In the genomic region with DNA sequence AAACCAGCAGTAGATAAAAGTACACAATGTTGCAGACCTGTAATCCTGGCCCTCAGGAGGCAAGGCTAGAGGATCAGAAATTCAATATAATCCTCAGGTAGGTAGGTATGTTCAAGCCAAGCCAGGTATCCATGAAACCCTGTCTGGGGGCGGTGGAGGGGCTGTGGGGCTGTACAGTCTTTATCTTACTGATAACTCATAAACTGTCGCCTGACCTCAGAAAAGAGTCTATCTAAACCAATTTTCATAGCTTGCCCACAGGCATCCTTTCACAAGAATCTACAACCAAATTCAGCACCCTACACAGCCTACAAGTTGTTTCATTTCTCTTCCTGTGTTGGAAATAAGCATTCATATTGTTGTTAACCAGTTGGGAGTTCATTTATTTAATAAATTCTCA, we compare ENCODE assay signal across 23 mouse cellular contexts. TPM values are rescaled to one million over a fixed set of nuclear protein-coding genes. Genes with fewer than 3 reads are reported as not detected.
DNase-seq lines count a peak whose midpoint lies in the region; ATAC-seq and TF ChIP-seq lines count a peak whose summit lies in the region.
"Had no signal": no experiment of that assay in that cellular context is flagged by ENCODE, and none has a peak within 500 bp of the region (broad histone marks: within the 10 kb centered on the region; RNA-seq: fewer than 3 reads in every experiment).

No protein-coding gene starts in this region.

- no peak for TF ChIP-seq CTCF in thymus, adult 2 months (IDR thresholded peaks at IDR 0.05; ENCODE audit: borderline replicate concordance, control insufficient read depth, extremely low read depth, insufficient read depth, low read length, poor library complexity)
- TF ChIP-seq CTCF in forebrain, postnatal 0 days (IDR thresholded peaks at IDR 0.05; ENCODE audit: low read depth): no peak

- peaks cover 21% of the 10 kb centered on the region for H3K4me1 ChIP-seq in heart, embryonic 13.5 days
- peaks cover 26% of the 10 kb centered on the region for H3K4me1 ChIP-seq in thymus, adult 2 months (replicated peaks; ENCODE audit: control insufficient read depth, insufficient read depth, low read length)
- H3K4me1 ChIP-seq in liver, embryonic 13.5 days (replicated peaks): peaks cover 42% of the 10 kb centered on the region
- H3K4me1 ChIP-seq in forebrain, postnatal 0 days (ENCODE audit: insufficient read depth): no peaks in the 10 kb centered on the region

- peak overlapping the region; percentile 96; the same call in 1 of the 2 replicates for H3K4me2 ChIP-seq in heart, embryonic 13.5 days
- H3K4me2 ChIP-seq in liver, embryonic 13.5 days: peak overlapping the region; percentile 92; the same call in 1 of the 2 replicates
- no peak overlapping the region for H3K4me2 ChIP-seq in forebrain, postnatal 0 days (ENCODE audit: low read depth)

- no peaks in the 10 kb centered on the region for H3K36me3 ChIP-seq in heart, embryonic 13.5 days
- no peaks in the 10 kb centered on the region for H3K36me3 ChIP-seq in thymus, adult 2 months (ENCODE audit: control insufficient read depth, insufficient read depth, low read length)
- H3K36me3 ChIP-seq in liver, embryonic 13.5 days: no peaks in the 10 kb centered on the region
- no peaks in the 10 kb centered on the region for H3K36me3 ChIP-seq in forebrain, postnatal 0 days (ENCODE audit: insufficient read depth)
- H3K36me3 ChIP-seq: embryonic facial prominence, embryonic 13.5 days; forebrain, embryonic 12.5 days; heart, embryonic 10.5 days; heart, embryonic 15.5 days; hindbrain, embryonic 10.5 days; hindbrain, embryonic 15.5 days had no signal

- no peaks in the 10 kb centered on the region for H3K9me3 ChIP-seq in heart, embryonic 13.5 days
- no peaks in the 10 kb centered on the region for H3K9me3 ChIP-seq in liver, embryonic 13.5 days (replicated peaks)
- H3K9me3 ChIP-seq in forebrain, postnatal 0 days (ENCODE audit: low read length): no peaks in the 10 kb centered on the region
- H3K9me3 ChIP-seq: embryonic facial prominence, embryonic 13.5 days; forebrain, embryonic 12.5 days; heart, embryonic 10.5 days; heart, embryonic 15.5 days; hindbrain, embryonic 10.5 days; hindbrain, embryonic 15.5 days had no signal

- no peaks in the 10 kb centered on the region; the same call in 1 of the 2 replicates for H3K27me3 ChIP-seq in heart, embryonic 13.5 days (replicated peaks)
- H3K27me3 ChIP-seq in thymus, adult 2 months (ENCODE audit: control insufficient read depth, insufficient read depth, low read length): no peaks in the 10 kb centered on the region
- H3K27me3 ChIP-seq in liver, embryonic 13.5 days: no peaks in the 10 kb centered on the region
- H3K27me3 ChIP-seq in forebrain, postnatal 0 days (ENCODE audit: insufficient read depth, low read length): no peaks in the 10 kb centered on the region
- H3K27me3 ChIP-seq: CH12.LX; embryonic facial prominence, embryonic 13.5 days; heart, embryonic 15.5 days; hindbrain, embryonic 15.5 days had no signal

- intact Hi-C loops in heart, postnatal 25 days (cut with DNase I): loop anchor here (5.0 to 10.0 kb wide), 6 partner anchors 47 to 412 kb away; partner anchors contain the start of gene Spag6

- ATAC-seq in heart, embryonic 13.5 days (ENCODE audit: extremely low read depth, insufficient number of reproducible peaks, low FRiP score, low TSS enrichment): no peak
- ATAC-seq in liver, embryonic 13.5 days (ENCODE audit: low read depth): no peak
- ATAC-seq in forebrain, postnatal 0 days: no peak
- ATAC-seq: forebrain, embryonic 16.5 days; inflammation-experienced regulatory T-cells, adult 6 months had no signal

- H3K27ac ChIP-seq in heart, embryonic 13.5 days (replicated peaks): no peak overlapping the region
- peak overlapping the region; percentile 50; the same call in 1 of the 2 replicates for H3K27ac ChIP-seq in thymus, adult 2 months (ENCODE audit: control insufficient read depth, insufficient read depth, low read length)
- 0 out of 2 replicates have a peak overlapping the region, but pooled peaks have one; percentile 20 for H3K27ac ChIP-seq in liver, embryonic 13.5 days
- H3K27ac ChIP-seq in forebrain, postnatal 0 days (ENCODE audit: low read depth, low read length): no peak overlapping the region
- H3K27ac ChIP-seq: forebrain, embryonic 12.5 days; hindbrain, embryonic 15.5 days had no signal

- H3K9ac ChIP-seq in heart, embryonic 13.5 days: no peak overlapping the region
- H3K9ac ChIP-seq in liver, embryonic 13.5 days: 0 out of 2 replicates have a peak overlapping the region, but pooled peaks have one; percentile 2
- H3K9ac ChIP-seq in forebrain, postnatal 0 days: no peak overlapping the region

- WGBS in heart, embryonic 13.5 days: 84% methylated on average over 2 of the region's 2 CpGs
- WGBS in thymus, adult 2 months: 89% methylated on average over 2 of the region's 2 CpGs
- 22% methylated on average over 2 of the region's 2 CpGs for WGBS in liver, embryonic 13.5 days (ENCODE audit: insufficient replicate concordance)
- WGBS in forebrain, postnatal 0 days: 90% methylated on average over 2 of the region's 2 CpGs

- no peak for DNase-seq in heart, postnatal 25 days (ENCODE audit: low spot score)
- no peak for DNase-seq in thymus, adult 2 months
- DNase-seq in thymus, postnatal 36 days: no peak
- DNase-seq in liver, embryonic 13.5 days: no peak
- DNase-seq in forebrain, postnatal 0 days: no peak
- DNase-seq in embryo, embryonic 10 days (ENCODE audit: low spot score): no peak
- DNase-seq: adrenal gland, adult 2 months; adrenal gland, postnatal 25 days; cerebellum, adult 18-20 months; cerebellum, postnatal 14 days; gastrocnemius, postnatal 25 days; heart, postnatal 14 days had no signal

- TF ChIP-seq POLR2A in thymus, adult 2 months (IDR thresholded peaks at IDR 0.05; ENCODE audit: control insufficient read depth, extremely low read depth, insufficient read depth, low read length, poor library complexity): no peak

- no peak overlapping the region for H3K4me3 ChIP-seq in heart, embryonic 13.5 days
- H3K4me3 ChIP-seq in thymus, adult 2 months (ENCODE audit: control insufficient read depth, insufficient read depth, low read length): no peak overlapping the region
- H3K4me3 ChIP-seq in liver, embryonic 13.5 days (replicated peaks): no peak overlapping the region
- no peak overlapping the region for H3K4me3 ChIP-seq in forebrain, postnatal 0 days (ENCODE audit: low read depth, low read length)

RNA-seq across cellular contexts. Expression of gene 4930426L09Rik, which starts 1.3 kb away (rescaled TPM):
- 0.29 TPM in 2 replicates for polyA plus RNA-seq in heart, embryonic 13.5 days (2015; fragmentation: Nextera tagmentation; extraction: Ambion mirVana)
- total RNA-seq in heart, postnatal 25 days (2021): under 1 TPM in 1 of 2 experiments, not detected in 1; 0.17 TPM
- 2.0 and 2.8 TPM in 2 replicates for polyA plus RNA-seq in thymus, adult 2 months (2012; rRNA removed)
- polyA plus RNA-seq in liver, embryonic 13.5 days (2015; fragmentation: Nextera tagmentation; extraction: Ambion mirVana): 0.17 and 0.22 TPM in 2 replicates
- total RNA-seq in forebrain, postnatal 0 days (2014; rRNA removed): 0.29 and 0.31 TPM in 2 replicates
- polyA plus RNA-seq in forebrain, postnatal 0 days (2015; fragmentation: Nextera tagmentation; extraction: Ambion mirVana): 0.58 and 0.59 TPM in 2 replicates
- total RNA-seq: gastrocnemius, adult 18-20 months had no signal

RNA-seq across cellular contexts. Expression of gene Pip4k2a, which starts 1.5 kb away (rescaled TPM):
- polyA plus RNA-seq in heart, embryonic 13.5 days (2015; fragmentation: Nextera tagmentation; extraction: Ambion mirVana): 5.8 and 6.6 TPM in 2 replicates
- 1 to 10 TPM; 7.1 to 7.6 TPM for total RNA-seq in heart, postnatal 25 days (2021)
- polyA plus RNA-seq in thymus, adult 2 months (2012; rRNA removed): 55.0 and 61.2 TPM in 2 replicates
- polyA plus RNA-seq in liver, embryonic 13.5 days (2015; fragmentation: Nextera tagmentation; extraction: Ambion mirVana): 15.8 and 18.8 TPM in 2 replicates
- 9.3 and 10.8 TPM in 2 replicates for total RNA-seq in forebrain, postnatal 0 days (2014; rRNA removed)
- 8.4 and 9.5 TPM in 2 replicates for polyA plus RNA-seq in forebrain, postnatal 0 days (2015; fragmentation: Nextera tagmentation; extraction: Ambion mirVana)

Comparison
In these comparisons a context has a peak if more than half of its experiments do, and no peak if none do; other contexts are left out.
1. H3K27ac ChIP-seq: peak in thymus, adult 2 months (single experiment) and liver, embryonic 13.5 days (single experiment); none in heart, embryonic 13.5 days (single experiment) and forebrain, postnatal 0 days (single experiment).